ENCODE assay signal across 10 mouse cellular contexts in genomic region chr1:36595167-36595931, GRCm38 (mm10). TPM values are rescaled to one million over a fixed set of nuclear protein-coding genes. Genes with fewer than 3 reads are reported as not detected.
DNase-seq lines count a peak whose midpoint lies in the region; ATAC-seq and TF ChIP-seq lines count a peak whose summit lies in the region.
"Had no signal": no experiment of that assay in that cellular context is flagged by ENCODE, and none has a peak within 500 bp of the region (broad histone marks: within the 10 kb centered on the region; RNA-seq: fewer than 3 reads in every experiment).

No protein-coding gene starts in this region.

- 42% methylated on average over 10 of the region's 10 CpGs for WGBS in embryonic facial prominence, embryonic 15.5 days
- 48% methylated on average over 10 of the region's 10 CpGs for WGBS in intestine, embryonic 15.5 days

- no peak overlapping the region for H3K9ac ChIP-seq in embryonic facial prominence, embryonic 15.5 days
- no peak overlapping the region for H3K9ac ChIP-seq in intestine, embryonic 15.5 days

- peak overlapping the region; percentile 48; the same call in 1 of the 2 replicates for H3K27ac ChIP-seq in layer of hippocampus, adult 2 months
- H3K27ac ChIP-seq in embryonic facial prominence, embryonic 15.5 days (replicated peaks), result peak overlapping the region; percentile 60; the same call in 1 of the 2 replicates
- peak overlapping the region; percentile 33; the same call in 1 of the 2 replicates for H3K27ac ChIP-seq in intestine, embryonic 15.5 days

- H3K27me3 ChIP-seq in embryonic facial prominence, embryonic 15.5 days, result no peaks in the 10 kb centered on the region
- H3K27me3 ChIP-seq in intestine, embryonic 15.5 days (replicated peaks), result no peaks in the 10 kb centered on the region

- H3K4me2 ChIP-seq in embryonic facial prominence, embryonic 15.5 days (replicated peaks), result no peak overlapping the region
- no peak overlapping the region for H3K4me2 ChIP-seq in intestine, embryonic 15.5 days (replicated peaks)

- H3K9me3 ChIP-seq in embryonic facial prominence, embryonic 15.5 days (replicated peaks), result no peaks in the 10 kb centered on the region
- no peaks in the 10 kb centered on the region for H3K9me3 ChIP-seq in intestine, embryonic 15.5 days
- H3K9me3 ChIP-seq: G1E had no signal

- H3K4me1 ChIP-seq in embryonic facial prominence, embryonic 15.5 days, result peaks cover 23% of the 10 kb centered on the region
- H3K4me1 ChIP-seq in intestine, embryonic 15.5 days (replicated peaks), result peaks cover 21% of the 10 kb centered on the region

- H3K4me3 ChIP-seq in layer of hippocampus, adult 2 months, result no peak overlapping the region
- no peak overlapping the region for H3K4me3 ChIP-seq in embryonic facial prominence, embryonic 15.5 days (replicated peaks)
- H3K4me3 ChIP-seq in intestine, embryonic 15.5 days (replicated peaks), result no peak overlapping the region

- no peaks in the 10 kb centered on the region for H3K36me3 ChIP-seq in embryonic facial prominence, embryonic 15.5 days
- H3K36me3 ChIP-seq in intestine, embryonic 15.5 days, result no peaks in the 10 kb centered on the region
- H3K36me3 ChIP-seq: G1E had no signal

- ATAC-seq in embryonic facial prominence, embryonic 15.5 days (ENCODE audit: insufficient number of reproducible peaks, low FRiP score, low TSS enrichment, low read depth), result no peak
- ATAC-seq in intestine, embryonic 15.5 days, result peak; percentile 67
- no peak for ATAC-seq in inflammation-experienced regulatory T-cells, adult 6 months

- TF ChIP-seq CTCF in layer of hippocampus, adult 2 months (conservative IDR thresholded peaks at IDR 0.05), result no peak

- DNase-seq in layer of hippocampus, adult 2 months (ENCODE audit: low spot score in 2 of 2), result no peak
- DNase-seq in layer of hippocampus, postnatal 14 days (ENCODE audit: low spot score in 2 of 2), result no peak
- peak; percentile 41 for DNase-seq in retina, postnatal 1 day
- no peak for DNase-seq in urinary bladder, postnatal 14 days (ENCODE audit: low spot score)
- no peak for DNase-seq in right cerebral cortex, postnatal 10 days (ENCODE audit: low spot score in 2 of 2)

RNA-seq across cellular contexts. Expression of gene Sema4c, which starts 37.2 kb away (rescaled TPM):
- total RNA-seq in layer of hippocampus, adult 2 months (2021), result 10 to 100 TPM; 13.4 to 13.6 TPM
- 10 to 100 TPM; 17.6 to 20.8 TPM for total RNA-seq in layer of hippocampus, postnatal 14 days (2021)
- polyA plus RNA-seq in embryonic facial prominence, embryonic 15.5 days (2015; fragmentation: Nextera tagmentation; extraction: Ambion mirVana), result 18.6 and 19.6 TPM in 2 replicates
- 10.6 and 11.6 TPM in 2 replicates for polyA plus RNA-seq in intestine, embryonic 15.5 days (2015; fragmentation: Nextera tagmentation; extraction: Ambion mirVana)
- polyA plus RNA-seq in inflammation-experienced regulatory T-cells, adult 6 months (2017; shearing (Covaris generic)), result under 1 TPM in 1 of 3 experiments, not detected in 2; 0.33 TPM
- polyA plus RNA-seq: G1E had no signal

RNA-seq across cellular contexts. Expression of gene Ankrd39, which starts 48.1 kb away (rescaled TPM):
- 10 to 100 TPM; 13.4 to 13.7 TPM for total RNA-seq in layer of hippocampus, adult 2 months (2021)
- total RNA-seq in layer of hippocampus, postnatal 14 days (2021), result 10 to 100 TPM; 12.2 to 14.2 TPM
- polyA plus RNA-seq in embryonic facial prominence, embryonic 15.5 days (2015; fragmentation: Nextera tagmentation; extraction: Ambion mirVana), result 25.7 and 29.5 TPM in 2 replicates
- 21.2 and 23.8 TPM in 2 replicates for polyA plus RNA-seq in intestine, embryonic 15.5 days (2015; fragmentation: Nextera tagmentation; extraction: Ambion mirVana)
- polyA plus RNA-seq in inflammation-experienced regulatory T-cells, adult 6 months (2017; shearing (Covaris generic)), result 10 to 100 TPM; 17.5 to 24.1 (median 23.2) TPM

RNA-seq across cellular contexts. Expression of gene Gm42417, which starts 56.1 kb away (rescaled TPM):
- total RNA-seq in layer of hippocampus, adult 2 months (2021), result not detected
- not detected for total RNA-seq in layer of hippocampus, postnatal 14 days (2021)
- 0.25 and 0.40 TPM in 2 replicates for polyA plus RNA-seq in embryonic facial prominence, embryonic 15.5 days (2015; fragmentation: Nextera tagmentation; extraction: Ambion mirVana)
- 0.20 TPM in 1 of 2 replicates, not detected in the other for polyA plus RNA-seq in intestine, embryonic 15.5 days (2015; fragmentation: Nextera tagmentation; extraction: Ambion mirVana)
- 1 to 10 TPM in 1 of 3 experiments, not detected in 2; 2.4 TPM for polyA plus RNA-seq in inflammation-experienced regulatory T-cells, adult 6 months (2017; shearing (Covaris generic))
- total RNA-seq: G1E; left cerebral cortex, postnatal 4 days had no signal

RNA-seq across cellular contexts. Expression of gene Ankrd23, which starts 58.7 kb away (rescaled TPM):
- 10 to 100 TPM in 1 of 2 experiments, 1 to 10 TPM in 1; 6.8 to 10.3 TPM for total RNA-seq in layer of hippocampus, adult 2 months (2021)
- total RNA-seq in layer of hippocampus, postnatal 14 days (2021), result 1 to 10 TPM; 6.1 to 7.5 TPM
- polyA plus RNA-seq in embryonic facial prominence, embryonic 15.5 days (2015; fragmentation: Nextera tagmentation; extraction: Ambion mirVana), result 17.6 and 21.6 TPM in 2 replicates
- 12.7 and 14.7 TPM in 2 replicates for polyA plus RNA-seq in intestine, embryonic 15.5 days (2015; fragmentation: Nextera tagmentation; extraction: Ambion mirVana)
- polyA plus RNA-seq in inflammation-experienced regulatory T-cells, adult 6 months (2017; shearing (Covaris generic)), result 10 to 100 TPM; 35.1 to 58.4 (median 36.4) TPM
